Mouse (Mus musculus): Measurements from ENCODE around the gene Zfp810. TPM values are rescaled to one million over a fixed set of nuclear protein-coding genes. Genes with fewer than 3 reads are reported as not detected.
"Not testable (repeated sequence)": the region's sequence is repeated elsewhere in the genome, so short reads cannot be mapped to it uniquely, and the experiment has no call there.

The Zfp810 gene
- 8.0 and 10.2 TPM in 2 replicates for total RNA-seq (2021)
- long read RNA-seq, experiment 1, transcript Zfp810-201 (8 exons, 3,238 nt) = major isoform, 5 of 9 reads
- long read RNA-seq, experiment 1, partial matches to known transcripts = 2 of 9 reads
- long read RNA-seq, experiment 1, other reads (novel, unspliced or antisense) = 0 of 9 reads
- long read RNA-seq, experiment 2, partial matches to known transcripts = 1 of 4 reads
- long read RNA-seq, experiment 2, other reads (novel, unspliced or antisense) = 0 of 4 reads

GRCm38 (mm10) chr9:22307156-22307919 lies at the start of gene Zfp810:
Zfp810 (minus strand) TSS chr9:22307648.
- peak; percentile 97 for DNase-seq

- no peak for DNase-seq
These were observed 48.5 kb upstream of the Zfp810 start for GRCm38 (mm10) chr9:22355919-22356318.

- no peak for DNase-seq
These were observed 46.5 kb upstream of the Zfp810 start for GRCm38 (mm10) chr9:22353901-22354300.

GRCm38 (mm10) chr9:22353465-22353864 lies 46.0 kb upstream of the Zfp810 start:
- DNase-seq = no peak

- DNase-seq = no peak
These were observed 32.9 kb upstream of the Zfp810 start for GRCm38 (mm10) chr9:22340331-22340730.

GRCm38 (mm10) chr9:22337217-22337616 lies 29.8 kb upstream of the Zfp810 start:
- DNase-seq = no peak

GRCm38 (mm10) chr9:22327475-22328387 lies 20.3 kb upstream of the Zfp810 start:
- peak; percentile 93 for DNase-seq

- peak; percentile 59 for DNase-seq
These were observed 19.6 kb upstream of the Zfp810 start for GRCm38 (mm10) chr9:22327099-22327474.

GRCm38 (mm10) chr9:22324579-22324978 lies 17.1 kb upstream of the Zfp810 start:
- no peak for DNase-seq

GRCm38 (mm10) chr9:22322381-22323211 lies 15.1 kb upstream of the Zfp810 start:
- DNase-seq = no peak

- no peak for DNase-seq
These were observed 11.7 kb upstream of the Zfp810 start for GRCm38 (mm10) chr9:22319109-22319508.

GRCm38 (mm10) chr9:22316047-22316446 lies 8.6 kb upstream of the Zfp810 start:
- not testable (repeated sequence) for DNase-seq

- no peak for DNase-seq
These were observed 6.6 kb upstream of the Zfp810 start for GRCm38 (mm10) chr9:22314066-22314465.

GRCm38 (mm10) chr9:22313218-22313617 lies 5.8 kb upstream of the Zfp810 start:
- no peak for DNase-seq

- DNase-seq = no peak
These were observed 2.2 kb upstream of the Zfp810 start for GRCm38 (mm10) chr9:22309651-22310050.

GRCm38 (mm10) chr9:22307920-22308262 lies 443 bp upstream of the Zfp810 start:
- DNase-seq = not testable (repeated sequence)

GRCm38 (mm10) chr9:22306726-22307125 lies 722 bp downstream of the Zfp810 start:
- DNase-seq = no peak

GRCm38 (mm10) chr9:22302199-22302598 lies 5.2 kb downstream of the Zfp810 start:
- DNase-seq = no peak

- DNase-seq = no peak
These were observed 28.7 kb downstream of the Zfp810 start for GRCm38 (mm10) chr9:22278733-22279132.

GRCm38 (mm10) chr9:22268886-22269285 lies 38.6 kb downstream of the Zfp810 start:
- no peak for DNase-seq

GRCm38 (mm10) chr9:22262611-22263010 lies 44.8 kb downstream of the Zfp810 start:
- no peak for DNase-seq

- no peak for DNase-seq
These were observed 45.9 kb downstream of the Zfp810 start for GRCm38 (mm10) chr9:22261594-22261993.

Data from adrenal gland, postnatal 14 days (tissue).